Mouse (Mus musculus) right cerebral cortex, postnatal 36 days (tissue): ENCODE measurements around the gene Cdsn.
"Not testable (repeated sequence)": the region's sequence is repeated elsewhere in the genome, so short reads cannot be mapped to it uniquely, and the experiment has no call there.

Source experiments
- DNase-seq, 2 experiments: peaks; one replicate each; pipeline ENCODE4 v3.0.0; 2022; ENCODE audit warnings: low spot score in 2 of 2, mixed read lengths in 1 of 2

Cdsn gene

DNA sequence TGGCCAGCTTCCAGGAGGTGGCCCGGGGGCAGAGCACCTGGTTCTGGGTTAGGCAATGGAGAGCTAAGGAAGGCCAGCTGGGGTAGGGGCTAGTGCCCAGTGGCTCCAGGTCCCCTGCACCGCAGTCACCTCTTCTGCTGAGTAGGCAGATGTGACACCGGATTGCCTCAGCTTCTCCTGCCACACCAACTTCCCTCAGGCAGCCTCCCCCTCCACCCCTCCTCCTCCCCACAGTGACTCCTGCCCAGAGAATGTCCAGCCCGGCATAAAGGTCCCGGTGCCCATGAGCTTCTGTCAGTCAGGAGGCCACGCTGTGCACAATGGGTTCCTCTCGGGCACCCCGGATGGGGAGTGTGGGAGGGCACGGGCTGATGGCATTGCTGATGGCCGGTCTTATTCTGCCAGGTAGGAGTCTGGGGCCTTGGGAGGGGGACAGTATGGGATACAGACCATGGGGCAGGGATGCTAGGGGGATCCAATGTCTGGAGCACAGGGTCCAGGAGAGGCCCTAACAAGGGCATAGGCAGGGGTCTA is at the start of gene Cdsn:
TSS of gene Cdsn (plus strand) at position 248 of the 534 bp plus-strand sequence.
- no peak for DNase-seq

DNA sequence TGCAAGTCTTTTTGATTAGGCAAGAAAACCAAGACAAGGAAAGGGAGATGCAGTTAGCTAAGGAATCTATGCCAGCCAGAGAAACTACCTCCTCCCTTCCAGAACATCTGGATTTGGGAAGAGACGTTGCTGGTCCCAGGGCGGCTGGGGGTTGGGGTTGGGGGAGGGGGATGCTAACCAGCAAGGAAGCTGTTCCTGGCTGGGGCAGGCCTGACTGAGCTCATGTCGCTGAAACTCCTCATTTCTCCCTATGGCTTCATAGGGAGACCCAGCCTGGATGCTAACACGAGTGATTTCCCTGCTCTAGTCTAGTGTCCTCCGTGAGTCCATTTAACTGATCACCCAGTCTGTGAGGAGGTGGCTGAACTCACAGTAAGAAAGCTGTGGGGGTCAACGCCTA is 49.7 kb upstream of the Cdsn start:
- DNase-seq = no peak

GRCm38 (mm10) chr17:35502762-35503161 is 49.2 kb upstream of the Cdsn start:
- no peak for DNase-seq

DNA sequence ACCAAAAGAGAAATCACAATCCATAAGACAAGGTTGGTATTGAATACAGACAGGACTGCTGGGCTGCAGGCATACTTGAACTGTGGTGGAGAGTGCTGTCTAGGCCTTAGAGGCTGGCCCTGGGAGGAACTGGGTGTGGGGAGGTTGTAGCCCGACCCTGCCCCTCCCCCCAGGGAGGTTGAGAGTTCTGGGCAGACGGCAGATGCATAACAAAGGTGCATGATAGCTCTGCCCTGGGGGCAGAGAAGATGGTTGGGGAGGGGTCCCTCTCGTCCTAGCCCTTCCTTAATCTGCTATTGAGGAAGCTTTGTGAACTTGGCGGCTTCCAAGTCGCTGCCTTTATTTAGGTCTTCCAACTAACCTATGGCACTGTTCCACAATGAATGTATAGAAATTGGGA is 48.1 kb upstream of the Cdsn start:
- DNase-seq = no peak

DNA sequence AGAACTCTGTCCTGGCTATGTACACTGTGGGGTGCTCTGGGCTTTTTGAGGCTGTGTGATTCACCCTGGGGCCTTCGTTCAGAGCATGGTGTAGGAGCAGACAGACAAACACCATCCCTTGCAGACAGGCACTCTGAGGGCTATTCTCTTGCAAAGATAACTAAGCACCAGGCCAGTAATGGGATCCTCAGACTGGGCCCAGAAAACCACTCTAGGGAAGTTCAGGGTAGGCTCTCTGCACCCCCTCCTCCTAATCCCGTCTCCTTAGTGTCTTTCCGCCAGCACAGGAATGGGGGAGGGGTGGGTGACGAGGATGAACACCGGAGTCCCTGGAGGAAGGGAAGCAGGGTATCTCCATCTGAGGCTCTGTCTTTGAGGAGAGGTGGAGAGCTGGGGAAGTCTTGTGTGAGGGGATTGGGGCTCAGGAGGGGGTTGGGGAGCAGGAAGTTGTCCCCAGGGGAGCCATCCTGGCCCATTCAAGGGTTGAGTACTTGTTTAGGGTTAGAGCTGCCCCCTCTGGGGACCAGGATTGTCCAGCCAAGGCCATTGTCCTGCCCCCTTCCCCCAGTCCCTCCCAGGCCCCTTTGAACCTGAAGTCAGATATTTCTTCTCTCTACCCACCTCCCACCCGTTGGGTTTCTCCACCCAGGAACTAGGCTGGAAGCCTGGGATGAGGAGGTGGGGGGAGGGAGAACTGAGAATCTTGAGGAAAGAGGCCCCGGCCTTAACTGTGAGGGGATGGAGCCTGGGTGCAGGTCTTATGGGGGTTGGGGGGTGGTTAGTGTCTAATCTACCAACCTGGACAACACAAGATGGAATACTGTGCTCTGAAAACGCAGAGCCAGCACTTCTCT is 47.1 kb upstream of the Cdsn start:
- no peak for DNase-seq

DNA sequence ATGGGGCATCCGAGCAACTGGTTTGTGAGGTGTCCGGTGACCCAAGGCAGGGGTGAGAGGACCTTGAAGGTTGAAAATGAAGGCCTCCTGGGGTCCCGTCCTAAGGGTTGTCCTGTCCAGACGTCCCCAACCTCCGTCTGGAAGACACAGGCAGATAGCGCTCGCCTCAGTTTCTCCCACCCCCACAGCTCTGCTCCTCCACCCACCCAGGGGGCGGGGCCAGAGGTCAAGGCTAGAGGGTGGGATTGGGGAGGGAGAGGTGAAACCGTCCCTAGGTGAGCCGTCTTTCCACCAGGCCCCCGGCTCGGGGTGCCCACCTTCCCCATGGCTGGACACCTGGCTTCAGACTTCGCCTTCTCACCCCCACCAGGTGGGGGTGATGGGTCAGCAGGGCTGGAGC is 46.2 kb upstream of the Cdsn start, which contains the start of gene Pou5f1:
TSS of gene Pou5f1 (plus strand) at position 243 of the 400 bp plus-strand sequence.
- DNase-seq = no peak

- DNase-seq = no peak
Measured at GRCm38 (mm10) chr17:35506881-35507280, 45.0 kb upstream of the Cdsn start.

DNA sequence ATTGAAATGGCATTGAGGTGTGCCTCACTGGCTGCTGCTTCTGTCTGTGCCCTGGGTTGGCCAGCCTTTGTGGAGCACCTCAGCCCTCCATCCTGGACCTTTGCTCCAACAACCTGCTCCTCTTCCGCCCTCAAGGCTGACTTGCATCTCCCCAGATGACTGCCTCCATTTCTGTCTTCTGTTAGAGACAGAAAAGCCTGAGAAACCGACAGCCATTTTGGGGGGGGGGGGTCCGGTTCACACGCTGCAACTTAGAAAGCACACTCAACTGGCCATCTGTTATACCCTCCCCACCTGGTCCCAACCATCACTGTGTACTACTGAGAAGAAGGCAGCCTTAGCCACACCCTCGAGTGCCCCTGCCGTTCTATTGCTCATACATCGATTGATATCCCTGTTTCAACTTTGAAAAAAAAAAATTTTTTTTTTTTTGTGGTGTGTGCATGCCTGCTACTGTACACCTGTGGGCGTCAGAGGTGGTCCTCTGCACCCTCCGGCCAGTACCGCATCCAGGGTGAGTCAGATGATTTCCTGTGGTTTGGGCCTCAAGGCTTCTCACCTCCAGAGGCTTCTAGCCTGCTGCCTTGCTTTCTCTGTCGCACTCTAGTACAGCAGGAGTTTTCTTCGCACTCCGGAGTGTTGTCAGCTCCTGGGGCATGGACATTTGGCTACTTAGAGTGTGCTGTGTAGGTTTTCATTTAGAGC is 44.2 kb upstream of the Cdsn start:
- no peak for DNase-seq

DNA sequence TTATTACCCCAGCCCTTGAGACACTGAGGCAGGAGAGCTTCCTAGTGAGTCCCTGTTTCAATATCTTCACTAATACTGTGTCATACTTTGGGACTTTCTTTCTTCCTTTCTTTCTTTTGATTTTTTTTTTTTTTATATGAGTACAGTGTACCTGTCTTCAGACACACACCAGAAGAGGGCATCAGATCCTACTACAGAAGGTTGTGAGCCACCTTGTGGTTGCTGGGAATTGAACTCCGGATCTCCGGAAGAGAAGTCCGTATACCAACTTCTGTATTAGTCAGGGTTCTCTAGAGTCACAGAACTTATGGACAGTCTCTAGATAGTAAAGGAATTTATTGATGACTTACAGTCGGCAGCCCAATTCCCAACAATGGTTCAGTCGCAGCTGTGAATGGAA is 43.6 kb upstream of the Cdsn start:
- DNase-seq = not testable (repeated sequence)

DNA sequence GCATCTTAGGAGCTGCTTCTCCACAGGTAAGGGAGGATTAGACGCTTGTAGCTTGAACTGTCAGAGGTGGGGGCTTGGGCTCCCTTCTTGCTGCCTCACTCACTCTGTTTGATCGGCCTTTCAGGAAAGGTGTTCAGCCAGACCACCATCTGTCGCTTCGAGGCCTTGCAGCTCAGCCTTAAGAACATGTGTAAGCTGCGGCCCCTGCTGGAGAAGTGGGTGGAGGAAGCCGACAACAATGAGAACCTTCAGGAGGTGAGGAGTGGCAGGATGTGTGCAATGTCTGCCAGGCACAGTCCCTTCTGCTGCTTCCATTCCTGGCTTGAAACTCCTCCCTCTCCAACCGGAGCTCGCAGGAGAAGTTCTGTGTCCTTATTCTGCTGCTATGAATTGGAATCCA is 42.6 kb upstream of the Cdsn start:
- DNase-seq = no peak

DNA sequence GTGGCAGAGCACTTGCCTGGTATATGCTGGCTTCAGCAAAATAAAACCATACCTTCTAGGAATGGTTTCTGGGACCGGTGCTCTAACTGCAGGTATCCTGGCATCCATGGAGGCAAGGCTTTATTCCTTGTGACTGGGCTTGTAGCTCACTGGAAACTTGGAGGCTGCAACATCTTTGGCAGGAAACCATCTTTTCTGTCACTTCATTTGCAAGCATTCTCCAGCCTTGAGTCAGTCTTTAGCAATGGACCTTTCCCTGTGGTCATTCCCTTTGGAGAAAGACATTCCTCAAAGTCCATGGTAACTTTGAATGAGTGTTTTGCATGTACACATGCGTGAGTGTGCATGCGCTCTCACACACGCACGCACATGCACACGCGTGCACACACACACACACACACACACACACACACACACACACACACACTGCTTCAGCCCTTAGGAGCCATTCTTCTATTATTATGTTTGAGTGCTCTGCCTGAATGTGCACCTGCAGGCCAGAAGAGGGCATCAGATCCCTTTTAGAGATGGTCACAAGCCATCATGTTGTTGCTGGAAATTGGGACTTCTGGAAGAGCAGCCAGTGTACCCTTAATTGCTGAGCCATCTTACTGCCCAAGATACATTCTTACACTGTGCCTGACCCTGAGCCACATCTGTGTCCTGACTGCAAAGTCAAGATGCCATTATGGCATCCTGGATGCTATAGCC is 38.9 kb upstream of the Cdsn start:
- DNase-seq = no peak

DNA sequence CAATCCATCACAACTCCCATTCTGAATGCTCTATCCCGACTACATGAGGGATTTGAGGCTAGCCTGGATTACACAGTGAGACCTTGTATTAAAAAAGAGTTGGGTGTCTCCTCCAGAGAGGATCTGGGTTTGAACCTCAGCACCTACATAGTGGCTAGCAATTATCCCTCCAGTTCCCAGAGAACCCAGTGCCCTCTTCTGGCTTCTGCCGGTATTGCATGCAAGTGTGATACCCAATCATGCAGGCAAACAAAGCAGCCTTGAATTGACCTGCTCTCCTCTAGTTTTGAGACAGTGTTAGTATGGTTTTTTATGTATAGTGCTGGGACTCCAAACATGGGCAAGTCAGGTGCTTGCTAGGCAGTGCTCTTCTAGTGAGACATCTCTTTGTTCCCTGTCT is 38.0 kb upstream of the Cdsn start:
- no peak for DNase-seq

DNA sequence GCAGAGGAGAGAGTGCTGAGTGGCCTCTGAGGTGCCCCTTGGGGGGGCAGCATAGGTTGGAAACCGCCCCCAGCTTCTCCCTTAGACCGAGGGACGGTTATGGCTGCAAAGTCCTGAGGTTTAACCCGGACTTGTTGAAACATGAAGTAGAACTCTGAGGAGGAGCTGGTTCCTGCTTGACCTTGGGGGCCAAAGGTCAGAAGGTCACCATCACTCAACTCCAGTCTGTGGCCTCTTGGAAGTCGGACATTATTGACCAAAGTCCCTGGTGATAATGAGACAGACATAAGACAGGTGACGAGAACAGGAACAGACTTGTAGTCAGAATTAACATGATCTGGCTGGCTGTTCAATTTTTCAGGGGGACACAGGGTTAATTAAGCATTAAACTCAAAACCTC is 37.2 kb upstream of the Cdsn start:
- no peak for DNase-seq

GRCm38 (mm10) chr17:35515911-35516640 is 35.9 kb upstream of the Cdsn start:
- DNase-seq = no peak

- peak; percentile 93 to 95 for DNase-seq
Measured at GRCm38 (mm10) chr17:35516652-35517500, 35.1 kb upstream of the Cdsn start, which contains the start of the genes Tcf19 and Cchcr1. Gene Tcf19, minus strand, starts transcription at chr17:35516824. Gene Cchcr1, plus strand, starts transcription at chr17:35517100.

GRCm38 (mm10) chr17:35517526-35517925 is 34.4 kb upstream of the Cdsn start:
- no peak for DNase-seq

GRCm38 (mm10) chr17:35524354-35524753 is 27.6 kb upstream of the Cdsn start:
- DNase-seq = no peak

- no peak for DNase-seq
Measured at GRCm38 (mm10) chr17:35526644-35527043, 25.3 kb upstream of the Cdsn start.

- no peak for DNase-seq
Measured at GRCm38 (mm10) chr17:35532360-35532759, 19.6 kb upstream of the Cdsn start.

DNA sequence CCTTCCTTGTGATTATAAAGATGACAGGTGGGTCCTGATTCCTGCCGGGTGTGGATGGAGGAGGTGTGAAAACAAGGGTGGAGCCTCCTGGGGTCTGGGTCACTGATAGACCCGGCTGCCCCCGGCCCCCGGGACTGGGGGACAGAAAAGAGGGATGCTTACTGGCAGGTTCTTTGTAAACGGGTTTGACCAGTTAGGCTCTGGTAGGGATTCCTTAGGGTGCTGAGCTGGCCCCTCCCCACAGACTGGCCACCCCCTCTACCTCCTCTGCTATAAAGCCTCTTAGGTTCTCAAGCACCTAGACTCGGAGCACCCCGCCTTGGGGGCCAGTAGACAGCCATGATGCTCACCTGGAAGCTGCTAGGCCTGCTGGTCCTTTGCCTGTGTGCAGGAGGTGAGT is 19.0 kb upstream of the Cdsn start, which contains the start of gene Psors1c2:
TSS of gene Psors1c2 (plus strand) at position 301 of the 400 bp plus-strand sequence.
- no peak for DNase-seq
